Mouse (Mus musculus): ENCODE measurements around the gene Rfc5. TPM values are rescaled to one million over a fixed set of nuclear protein-coding genes. Genes with fewer than 3 reads are reported as not detected.
A peak's percentile ranks its signal among the peaks of the same experiment; 100 is the strongest.
"Not testable (repeated sequence)": the region's sequence is repeated elsewhere in the genome, so short reads cannot be mapped to it uniquely, and the experiment has no call there.

Gene Rfc5
- polyA plus RNA-seq (2014; fragmentation: Nextera tagmentation; extraction: Ambion mirVana) = 117 and 123 TPM in 2 replicates

- peak; percentile 93 for ATAC-seq (replicated peaks; ENCODE audit: low FRiP score)
- DNase-seq (ENCODE audit: low spot score) = peak; percentile 98
- peak within 1 kb of the TSS; percentile 58 for H3K27ac ChIP-seq (ENCODE audit: low read depth, low read length)
- peak within 1 kb of the TSS; percentile 71 for H3K4me2 ChIP-seq (ENCODE audit: low read depth, low read length, severe bottlenecking)
- no peaks in the 10 kb centered on the region for H3K27me3 ChIP-seq (ENCODE audit: control insufficient read depth, insufficient read depth, low read length)
- H3K4me3 ChIP-seq (ENCODE audit: low read depth, low read length) = peak within 1 kb of the TSS; percentile 75
- peak within 1 kb of the TSS; percentile 93 for H3K9ac ChIP-seq (ENCODE audit: low read length)
- peaks cover 2% of the 10 kb centered on the region; the same call in 1 of the 2 replicates for H3K9me3 ChIP-seq (ENCODE audit: control insufficient read depth, low read length)
- peaks cover 6% of the 10 kb centered on the region; the same call in 1 of the 2 replicates for H3K36me3 ChIP-seq (ENCODE audit: control insufficient read depth, insufficient read depth, low read length)
- WGBS = under 1% methylated on average over 44 of the region's 44 CpGs
- peaks cover 4% of the 10 kb centered on the region; the same call in 1 of the 2 replicates for H3K4me1 ChIP-seq (replicated peaks; ENCODE audit: control insufficient read depth, insufficient read depth, low read length)
These were observed at the start of gene Rfc5 for GRCm38 (mm10) chr5:117388877-117389276. TSS of gene Rfc5 (minus strand) at chr5:117389047.

GRCm38 (mm10) chr5:117433501-117433900 lies 44.7 kb upstream of the Rfc5 start:
- not testable (repeated sequence) for H3K27ac ChIP-seq (ENCODE audit: low read depth, low read length); H3K36me3 ChIP-seq (ENCODE audit: control insufficient read depth, insufficient read depth, low read length); H3K4me3 ChIP-seq (ENCODE audit: low read depth, low read length); H3K4me2 ChIP-seq (ENCODE audit: low read depth, low read length, severe bottlenecking); H3K9me3 ChIP-seq (ENCODE audit: control insufficient read depth, low read length); DNase-seq (ENCODE audit: low spot score); H3K4me1 ChIP-seq (replicated peaks; ENCODE audit: control insufficient read depth, insufficient read depth, low read length); H3K9ac ChIP-seq (ENCODE audit: low read length); H3K27me3 ChIP-seq (ENCODE audit: control insufficient read depth, insufficient read depth, low read length); ATAC-seq (replicated peaks; ENCODE audit: low FRiP score)
- WGBS = 88% methylated on average over 7 of the region's 7 CpGs

- DNase-seq (ENCODE audit: low spot score) (peak; percentile 20), ATAC-seq (replicated peaks; ENCODE audit: low FRiP score) (no peak)
- H3K36me3 ChIP-seq (ENCODE audit: control insufficient read depth, insufficient read depth, low read length) = no peaks in the 10 kb centered on the region
- peaks cover 4% of the 10 kb centered on the region; the same call in 1 of the 2 replicates for H3K27me3 ChIP-seq (ENCODE audit: control insufficient read depth, insufficient read depth, low read length)
- no peak overlapping the region for H3K4me2 ChIP-seq (ENCODE audit: low read depth, low read length, severe bottlenecking)
- H3K4me1 ChIP-seq (replicated peaks; ENCODE audit: control insufficient read depth, insufficient read depth, low read length) = 0 out of 2 replicates have a peak, but pooled peaks cover 2% of the 10 kb centered on the region
- H3K27ac ChIP-seq (ENCODE audit: low read depth, low read length) = no peak overlapping the region
- no peak overlapping the region for H3K4me3 ChIP-seq (ENCODE audit: low read depth, low read length)
- H3K9ac ChIP-seq (ENCODE audit: low read length) = no peak overlapping the region
- H3K9me3 ChIP-seq (ENCODE audit: control insufficient read depth, low read length) = no peaks in the 10 kb centered on the region
- WGBS = 71% methylated on average over 2 of the region's 2 CpGs
These were observed 28.6 kb upstream of the Rfc5 start for GRCm38 (mm10) chr5:117417442-117417841.

- peak overlapping the region; percentile 78 for H3K4me2 ChIP-seq (ENCODE audit: low read depth, low read length, severe bottlenecking)
- H3K36me3 ChIP-seq (ENCODE audit: control insufficient read depth, insufficient read depth, low read length) = no peaks in the 10 kb centered on the region
- peak; percentile 50 for DNase-seq (ENCODE audit: low spot score)
- peak overlapping the region; percentile 16; the same call in 1 of the 2 replicates for H3K9ac ChIP-seq (ENCODE audit: low read length)
- peaks cover 6% of the 10 kb centered on the region; the same call in 1 of the 2 replicates for H3K27me3 ChIP-seq (ENCODE audit: control insufficient read depth, insufficient read depth, low read length)
- H3K27ac ChIP-seq (ENCODE audit: low read depth, low read length) = no peak overlapping the region
- no peaks in the 10 kb centered on the region for H3K9me3 ChIP-seq (ENCODE audit: control insufficient read depth, low read length)
- 26% methylated on average over 19 of the region's 19 CpGs for WGBS
- 0 out of 2 replicates have a peak, but pooled peaks cover 2% of the 10 kb centered on the region for H3K4me1 ChIP-seq (replicated peaks; ENCODE audit: control insufficient read depth, insufficient read depth, low read length)
- no peak for ATAC-seq (replicated peaks; ENCODE audit: low FRiP score)
- H3K4me3 ChIP-seq (ENCODE audit: low read depth, low read length) = peak overlapping the region; percentile 56
These were observed 26.4 kb upstream of the Rfc5 start for GRCm38 (mm10) chr5:117415011-117415912.

GRCm38 (mm10) chr5:117414611-117415010 lies 25.8 kb upstream of the Rfc5 start:
- H3K9ac ChIP-seq (ENCODE audit: low read length) = peak overlapping the region; percentile 65
- peak overlapping the region; percentile 56 for H3K4me3 ChIP-seq (ENCODE audit: low read depth, low read length)
- peak; percentile 34; the same call in 1 of the 2 replicates for ATAC-seq (replicated peaks; ENCODE audit: low FRiP score)
- WGBS = 0% methylated on average over 10 of the region's 10 CpGs
- no peaks in the 10 kb centered on the region for H3K9me3 ChIP-seq (ENCODE audit: control insufficient read depth, low read length)
- peak overlapping the region; percentile 78 for H3K4me2 ChIP-seq (ENCODE audit: low read depth, low read length, severe bottlenecking)
- H3K27ac ChIP-seq (ENCODE audit: low read depth, low read length) = no peak overlapping the region
- 0 out of 2 replicates have a peak, but pooled peaks cover 2% of the 10 kb centered on the region for H3K4me1 ChIP-seq (replicated peaks; ENCODE audit: control insufficient read depth, insufficient read depth, low read length)
- DNase-seq (ENCODE audit: low spot score) = peak; percentile 49
- peaks cover 6% of the 10 kb centered on the region; the same call in 1 of the 2 replicates for H3K27me3 ChIP-seq (ENCODE audit: control insufficient read depth, insufficient read depth, low read length)
- H3K36me3 ChIP-seq (ENCODE audit: control insufficient read depth, insufficient read depth, low read length) = no peaks in the 10 kb centered on the region

GRCm38 (mm10) chr5:117413507-117414501 lies 25.0 kb upstream of the Rfc5 start, which contains the start of gene Ksr2:
TSS of gene Ksr2 (plus strand) at chr5:117414000.
- H3K4me2 ChIP-seq (ENCODE audit: low read depth, low read length, severe bottlenecking) = peak within 1 kb of the TSS; percentile 78
- peak within 1 kb of the TSS; percentile 87 for H3K27ac ChIP-seq (ENCODE audit: low read depth, low read length)
- peak within 1 kb of the TSS; percentile 56 for H3K4me3 ChIP-seq (ENCODE audit: low read depth, low read length)
- H3K9me3 ChIP-seq (ENCODE audit: control insufficient read depth, low read length) = no peaks in the 10 kb centered on the region
- H3K9ac ChIP-seq (ENCODE audit: low read length) = peak within 1 kb of the TSS; percentile 65
- peaks cover 6% of the 10 kb centered on the region; the same call in 1 of the 2 replicates for H3K27me3 ChIP-seq (ENCODE audit: control insufficient read depth, insufficient read depth, low read length)
- peak; percentile 87 for DNase-seq (ENCODE audit: low spot score)
- no peaks in the 10 kb centered on the region for H3K36me3 ChIP-seq (ENCODE audit: control insufficient read depth, insufficient read depth, low read length)
- 1% methylated on average over 71 of the region's 89 CpGs for WGBS
- peak; percentile 83 for ATAC-seq (replicated peaks; ENCODE audit: low FRiP score)
- H3K4me1 ChIP-seq (replicated peaks; ENCODE audit: control insufficient read depth, insufficient read depth, low read length) = 0 out of 2 replicates have a peak, but pooled peaks cover 2% of the 10 kb centered on the region

DNA sequence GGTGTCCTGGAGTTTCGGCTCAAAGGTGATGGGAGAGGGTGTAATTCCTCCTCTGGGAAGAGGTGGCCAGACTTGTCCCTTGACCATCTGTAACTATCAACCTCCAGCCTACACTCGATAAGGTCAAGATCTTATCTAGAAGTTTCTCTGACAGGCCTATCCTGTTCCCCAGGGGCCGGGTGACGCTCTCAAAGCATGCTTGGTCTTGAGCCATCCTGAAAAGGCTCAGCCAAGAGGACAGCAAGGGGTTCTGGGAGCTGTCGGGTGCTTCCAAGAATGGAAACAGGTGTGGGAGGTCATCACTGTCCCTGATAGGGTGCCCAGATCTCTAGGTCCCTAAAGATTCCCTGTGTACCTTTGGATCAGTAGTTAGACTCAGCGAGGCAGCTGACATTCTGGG lies 20.5 kb upstream of the Rfc5 start:
- no peaks in the 10 kb centered on the region for H3K9me3 ChIP-seq (ENCODE audit: control insufficient read depth, low read length)
- no peaks in the 10 kb centered on the region for H3K36me3 ChIP-seq (ENCODE audit: control insufficient read depth, insufficient read depth, low read length)
- WGBS = 74% methylated on average over 6 of the region's 6 CpGs
- H3K4me2 ChIP-seq (ENCODE audit: low read depth, low read length, severe bottlenecking) = no peak overlapping the region
- ATAC-seq (replicated peaks; ENCODE audit: low FRiP score) (no peak), DNase-seq (ENCODE audit: low spot score) (no peak)
- H3K9ac ChIP-seq (ENCODE audit: low read length) = no peak overlapping the region
- H3K4me3 ChIP-seq (ENCODE audit: low read depth, low read length) = no peak overlapping the region
- H3K27me3 ChIP-seq (ENCODE audit: control insufficient read depth, insufficient read depth, low read length) = peaks cover 4% of the 10 kb centered on the region; the same call in 1 of the 2 replicates
- H3K27ac ChIP-seq (ENCODE audit: low read depth, low read length) = no peak overlapping the region
- 0 out of 2 replicates have a peak, but pooled peaks cover 2% of the 10 kb centered on the region for H3K4me1 ChIP-seq (replicated peaks; ENCODE audit: control insufficient read depth, insufficient read depth, low read length)

GRCm38 (mm10) chr5:117408216-117408615 lies 19.4 kb upstream of the Rfc5 start:
- H3K27me3 ChIP-seq (ENCODE audit: control insufficient read depth, insufficient read depth, low read length) = peaks cover 2% of the 10 kb centered on the region; the same call in 1 of the 2 replicates
- no peak overlapping the region for H3K4me3 ChIP-seq (ENCODE audit: low read depth, low read length)
- no peaks in the 10 kb centered on the region for H3K9me3 ChIP-seq (ENCODE audit: control insufficient read depth, low read length)
- WGBS = 70% methylated on average over 4 of the region's 4 CpGs
- H3K4me1 ChIP-seq (replicated peaks; ENCODE audit: control insufficient read depth, insufficient read depth, low read length) = 0 out of 2 replicates have a peak, but pooled peaks cover 1% of the 10 kb centered on the region
- no peak overlapping the region for H3K27ac ChIP-seq (ENCODE audit: low read depth, low read length)
- ATAC-seq (replicated peaks; ENCODE audit: low FRiP score) = no peak
- H3K36me3 ChIP-seq (ENCODE audit: control insufficient read depth, insufficient read depth, low read length) = no peaks in the 10 kb centered on the region
- no peak overlapping the region for H3K9ac ChIP-seq (ENCODE audit: low read length)
- peak; percentile 54 for DNase-seq (ENCODE audit: low spot score)
- no peak overlapping the region for H3K4me2 ChIP-seq (ENCODE audit: low read depth, low read length, severe bottlenecking)

All from forebrain, embryonic 11.5 days (tissue).